Mouse (Mus musculus): Measurements from ENCODE around the gene Adipor2. TPM values are rescaled to one million over a fixed set of nuclear protein-coding genes. Genes with fewer than 3 reads are reported as not detected.
A peak's percentile ranks its signal among the peaks of the same experiment; 100 is the strongest.

The Adipor2 gene
- polyA plus RNA-seq, 2 experiments from 2014 or later: 10.1 to 11.5 TPM

DNA sequence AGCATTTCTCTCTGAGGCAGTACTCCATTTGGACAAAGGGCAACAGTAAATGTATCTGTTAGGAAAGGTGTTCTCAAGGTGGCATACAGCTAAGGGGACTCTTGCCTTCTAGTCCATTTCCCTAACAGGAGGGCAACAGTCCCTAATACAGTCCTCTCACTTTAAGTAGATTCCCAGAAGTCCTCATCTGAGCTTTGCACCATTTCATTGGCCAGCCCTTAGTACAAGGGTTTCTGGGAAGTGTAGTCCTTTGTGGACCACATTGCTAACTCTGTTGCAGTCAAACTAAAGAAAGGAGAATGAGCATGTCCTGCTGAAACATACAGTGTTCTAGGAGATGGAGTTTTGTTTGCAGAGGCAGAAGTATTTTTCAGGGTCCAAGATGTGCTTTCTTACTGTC, 76.1 kb downstream of the Adipor2 start:
- ATAC-seq: no peak

DNA sequence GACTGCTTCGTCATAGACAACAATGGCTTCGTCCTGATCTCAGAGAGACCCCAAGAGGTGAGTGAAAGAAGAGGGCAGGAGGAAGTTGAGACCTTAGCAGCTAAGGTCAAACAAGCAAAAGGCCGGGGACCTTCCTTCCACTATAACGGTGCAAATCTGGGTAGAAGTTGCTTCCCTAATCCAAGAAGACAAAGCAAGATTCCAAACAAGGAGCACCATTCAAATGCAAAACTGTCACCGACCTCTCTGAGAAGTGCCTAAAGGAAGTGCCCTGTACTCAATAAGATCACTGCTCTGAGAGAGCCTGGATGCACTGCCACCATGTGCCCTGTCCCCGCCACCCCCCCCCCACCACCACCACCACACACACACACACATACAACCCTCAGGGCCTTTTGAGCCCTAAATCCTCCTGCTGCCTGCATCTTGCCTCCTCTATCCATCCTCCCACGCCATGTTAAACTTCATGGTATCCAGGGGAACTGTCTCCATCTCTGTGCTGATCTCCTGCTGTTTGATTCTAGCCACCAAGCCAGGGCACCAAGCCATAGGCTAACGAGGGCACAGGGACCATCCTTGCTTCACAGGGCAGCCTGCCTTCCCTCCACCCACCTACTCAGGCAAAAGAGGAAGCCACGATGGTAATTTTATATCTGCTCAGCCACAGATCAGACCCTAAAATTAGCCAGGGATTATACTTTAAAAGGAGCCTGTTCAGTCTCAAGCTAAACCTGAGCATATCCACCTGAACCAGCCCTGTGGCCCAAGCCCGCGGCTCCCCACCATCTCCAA, 79.2 kb downstream of the Adipor2 start:
- no peak for ATAC-seq

DNA sequence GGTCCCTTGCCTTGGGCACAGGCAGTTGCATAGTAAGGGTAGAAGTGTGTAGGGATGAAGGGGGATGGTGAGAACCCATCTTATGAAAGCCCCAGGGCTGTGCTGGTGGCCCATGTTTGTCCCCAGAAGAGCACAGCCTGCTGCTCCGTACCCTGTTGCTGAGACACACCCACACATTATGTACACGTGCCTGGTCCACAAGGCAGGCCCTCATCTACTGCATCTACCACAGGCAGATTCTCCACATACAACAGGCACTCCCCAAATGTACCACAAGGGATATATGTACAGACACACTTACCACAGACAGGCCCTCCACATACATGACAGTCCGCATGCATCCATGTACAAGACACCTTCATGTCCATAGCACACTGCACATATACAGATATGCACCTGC, 80.2 kb downstream of the Adipor2 start:
- ATAC-seq: no peak

- ATAC-seq: peak; percentile 93
Measured at GRCm38 (mm10) chr6:119336124-119336523, 81.4 kb downstream of the Adipor2 start.

GRCm38 (mm10) chr6:119333831-119334230, 83.7 kb downstream of the Adipor2 start:
- no peak for ATAC-seq

DNA sequence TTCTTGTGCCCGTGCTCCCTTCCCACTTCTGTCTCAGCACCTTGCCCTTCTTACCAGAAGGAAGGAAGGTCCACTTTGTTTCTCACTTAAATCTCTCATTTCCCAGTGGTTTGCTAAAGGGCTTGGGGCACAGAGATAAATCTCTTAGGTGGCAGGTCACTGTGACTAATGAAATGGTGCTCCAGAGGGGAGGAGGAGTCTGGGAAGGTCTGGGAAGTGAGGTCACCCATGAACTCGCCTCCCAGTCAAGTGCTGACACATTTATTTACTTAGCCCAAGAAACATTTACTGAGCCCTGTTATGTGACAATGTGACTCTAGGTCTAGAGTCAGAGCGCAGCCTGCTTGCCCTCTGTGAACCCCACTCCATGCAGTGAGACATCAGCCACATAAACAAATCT, 84.3 kb downstream of the Adipor2 start:
- no peak for ATAC-seq

DNA sequence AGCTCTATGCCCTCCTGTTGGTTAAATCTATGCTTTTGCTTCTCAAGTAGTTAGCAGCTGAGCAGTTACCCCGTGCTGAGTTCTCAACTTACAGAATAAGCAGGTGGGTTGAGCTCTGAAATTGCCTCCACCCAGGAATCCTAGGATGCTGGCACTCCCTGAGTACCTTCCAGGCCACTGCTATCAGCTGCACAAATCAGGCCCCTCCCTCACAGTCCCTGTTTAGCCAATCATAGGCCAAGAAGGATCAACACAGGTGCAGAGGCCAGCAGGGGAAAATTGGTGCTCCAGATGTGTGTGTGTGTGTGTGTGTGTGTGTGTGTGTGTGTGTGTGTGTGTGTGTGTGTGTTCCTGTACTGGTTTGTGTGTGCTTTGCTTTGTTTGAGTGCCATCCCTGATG, 85.4 kb downstream of the Adipor2 start:
- no peak for ATAC-seq

- ATAC-seq: no peak
Measured at GRCm38 (mm10) chr6:119330506-119330905, 87.0 kb downstream of the Adipor2 start, which contains the start of gene Lrtm2. TSS of gene Lrtm2 (minus strand) at chr6:119330766.

DNA sequence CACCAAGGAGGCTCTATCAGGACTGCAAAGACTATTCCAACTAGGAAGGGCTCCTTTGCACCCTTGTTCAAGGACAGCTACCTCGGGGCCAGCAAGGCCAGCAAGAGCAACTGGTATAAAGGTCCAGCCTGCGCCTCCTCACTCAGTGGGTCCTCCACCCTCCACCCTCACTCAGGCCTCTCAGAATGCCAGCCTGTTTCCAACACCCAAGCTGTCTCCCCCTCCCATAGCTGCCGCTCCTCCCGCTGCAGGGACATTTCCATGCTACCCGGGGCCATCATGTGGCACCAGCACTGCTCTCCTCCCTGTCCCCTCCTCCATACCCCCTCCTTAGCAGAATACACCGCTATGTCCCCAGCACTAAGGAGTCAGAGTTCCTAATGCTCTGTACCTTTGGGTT, 87.6 kb downstream of the Adipor2 start:
- no peak for ATAC-seq

DNA sequence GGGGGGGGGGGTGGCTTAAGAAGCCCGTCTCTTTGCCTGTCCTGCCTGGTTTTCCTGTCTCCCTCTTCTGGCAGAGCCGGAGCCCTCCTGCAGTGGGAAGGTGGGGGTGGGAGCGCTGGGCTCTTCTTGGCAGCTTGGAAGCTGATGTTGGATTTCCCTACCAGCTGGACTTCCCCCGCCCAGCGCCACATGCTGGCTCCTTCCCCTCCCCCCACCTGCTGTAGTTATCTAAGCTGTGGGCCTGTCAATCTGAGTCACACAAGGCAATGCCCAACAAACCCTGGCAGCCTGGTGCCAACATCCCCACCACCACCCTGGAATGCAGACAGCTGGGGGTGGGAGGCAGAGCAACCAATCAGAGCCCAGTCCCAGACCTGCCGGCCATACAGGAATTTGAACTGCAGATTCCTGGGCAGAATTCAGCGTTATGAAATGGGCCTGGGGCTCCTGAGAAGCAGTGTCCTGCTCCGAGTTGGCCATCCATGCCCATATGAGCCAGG, 88.2 kb downstream of the Adipor2 start:
- ATAC-seq: no peak

- no peak for ATAC-seq
Measured at GRCm38 (mm10) chr6:119328521-119329115, 88.9 kb downstream of the Adipor2 start.

DNA sequence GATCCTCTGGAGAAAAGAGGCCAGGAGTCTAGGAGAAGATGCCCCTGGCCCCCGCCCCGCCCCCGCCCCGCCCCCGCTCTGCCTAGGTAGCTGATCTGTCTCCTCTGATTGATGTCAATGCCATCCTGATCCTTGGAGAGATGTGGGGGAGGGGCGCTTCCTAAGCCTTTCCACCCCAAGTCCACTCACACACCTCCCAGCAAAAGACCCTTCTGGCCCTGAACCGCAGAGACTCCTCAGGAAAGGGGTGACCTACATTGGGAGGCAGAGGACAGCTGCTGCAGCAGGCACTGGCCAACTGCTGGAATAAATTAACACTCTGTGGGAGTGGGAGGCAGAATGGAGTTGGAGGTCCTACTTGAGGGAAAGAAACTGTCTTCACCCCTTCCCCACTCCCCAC, 91.0 kb downstream of the Adipor2 start:
- ATAC-seq: no peak

DNA sequence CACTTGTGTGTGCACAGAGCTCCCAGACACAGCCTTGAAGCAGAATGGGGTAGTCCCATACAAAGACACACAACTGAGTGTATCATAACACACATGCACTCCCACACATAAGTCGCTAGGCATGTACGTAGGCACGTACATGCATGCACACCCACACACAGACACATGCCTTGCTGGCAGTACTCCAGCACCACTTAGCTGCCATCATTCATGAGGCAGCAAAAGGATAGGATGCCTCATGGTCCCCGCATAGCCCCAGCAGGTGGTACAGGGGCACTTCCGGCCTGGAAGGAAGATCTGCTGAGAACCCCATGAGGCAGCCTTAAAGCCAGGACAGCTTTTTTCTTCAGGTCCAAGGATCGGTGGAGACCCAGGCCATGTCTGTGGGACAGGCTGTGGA, 91.5 kb downstream of the Adipor2 start:
- no peak for ATAC-seq

- no peak for ATAC-seq
Measured at GRCm38 (mm10) chr6:119324776-119325175, 92.7 kb downstream of the Adipor2 start.

DNA sequence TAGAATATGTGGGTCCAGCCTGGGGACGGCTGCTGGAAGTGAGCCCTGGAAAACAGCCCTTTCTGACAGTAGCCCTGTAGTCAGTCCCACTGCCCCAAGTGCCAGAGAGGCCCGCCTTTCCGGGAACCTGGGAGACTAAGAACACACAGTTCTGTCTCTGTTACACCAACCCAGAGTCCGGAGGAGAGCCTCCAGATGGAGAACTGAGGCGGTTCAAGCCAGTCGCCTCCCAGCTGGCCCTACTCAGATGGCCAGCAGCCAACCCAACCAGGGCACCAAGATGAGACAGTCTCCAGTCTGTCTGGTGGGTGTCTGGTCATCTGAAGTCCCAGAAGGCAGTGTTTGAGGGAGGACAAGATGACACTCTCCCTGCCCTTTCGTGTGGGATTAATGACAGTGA, 95.8 kb downstream of the Adipor2 start:
- ATAC-seq: no peak

GRCm38 (mm10) chr6:119320481-119320880, 97.0 kb downstream of the Adipor2 start:
- ATAC-seq: no peak

DNA sequence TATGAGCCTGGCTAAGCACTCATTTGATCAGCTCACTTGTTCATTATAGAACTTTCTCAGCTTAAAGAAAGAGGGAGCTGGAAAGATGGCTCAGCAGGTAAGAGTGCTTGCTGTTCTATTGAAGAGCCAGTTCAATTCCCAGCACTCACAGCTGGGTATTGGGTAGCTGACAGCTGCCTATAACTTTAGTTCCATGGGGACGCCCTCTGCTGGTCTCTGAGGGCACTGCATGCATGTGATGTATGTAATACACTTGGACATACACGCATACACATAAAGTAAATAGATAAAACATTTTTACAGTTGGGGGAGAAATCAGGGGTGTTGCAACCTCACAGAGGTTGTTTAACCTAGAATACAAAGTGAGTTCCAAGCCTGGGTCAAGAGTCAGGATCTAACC, 98.1 kb downstream of the Adipor2 start:
- ATAC-seq: no peak

DNA sequence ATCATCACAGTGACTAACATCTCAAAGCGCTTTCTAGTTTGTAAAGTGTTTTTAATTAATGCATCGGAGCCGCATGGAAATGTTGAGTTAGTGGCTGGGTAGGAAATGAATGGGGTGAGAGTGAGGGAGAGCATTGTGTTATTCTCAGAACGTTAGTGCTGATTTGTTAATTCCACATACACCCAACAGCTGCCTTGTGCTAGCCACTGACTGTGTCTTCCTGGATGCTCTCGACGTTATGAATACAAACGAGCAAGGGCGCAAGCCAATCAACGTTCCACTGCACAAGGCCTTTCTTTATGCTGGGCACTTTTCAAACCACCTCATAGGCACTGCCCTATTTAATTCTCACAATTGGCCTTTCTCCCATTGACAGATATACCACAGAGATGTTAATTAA, 98.8 kb downstream of the Adipor2 start:
- no peak for ATAC-seq

GRCm38 (mm10) chr6:119314751-119315476, 102.6 kb downstream of the Adipor2 start:
- no peak for ATAC-seq

DNA sequence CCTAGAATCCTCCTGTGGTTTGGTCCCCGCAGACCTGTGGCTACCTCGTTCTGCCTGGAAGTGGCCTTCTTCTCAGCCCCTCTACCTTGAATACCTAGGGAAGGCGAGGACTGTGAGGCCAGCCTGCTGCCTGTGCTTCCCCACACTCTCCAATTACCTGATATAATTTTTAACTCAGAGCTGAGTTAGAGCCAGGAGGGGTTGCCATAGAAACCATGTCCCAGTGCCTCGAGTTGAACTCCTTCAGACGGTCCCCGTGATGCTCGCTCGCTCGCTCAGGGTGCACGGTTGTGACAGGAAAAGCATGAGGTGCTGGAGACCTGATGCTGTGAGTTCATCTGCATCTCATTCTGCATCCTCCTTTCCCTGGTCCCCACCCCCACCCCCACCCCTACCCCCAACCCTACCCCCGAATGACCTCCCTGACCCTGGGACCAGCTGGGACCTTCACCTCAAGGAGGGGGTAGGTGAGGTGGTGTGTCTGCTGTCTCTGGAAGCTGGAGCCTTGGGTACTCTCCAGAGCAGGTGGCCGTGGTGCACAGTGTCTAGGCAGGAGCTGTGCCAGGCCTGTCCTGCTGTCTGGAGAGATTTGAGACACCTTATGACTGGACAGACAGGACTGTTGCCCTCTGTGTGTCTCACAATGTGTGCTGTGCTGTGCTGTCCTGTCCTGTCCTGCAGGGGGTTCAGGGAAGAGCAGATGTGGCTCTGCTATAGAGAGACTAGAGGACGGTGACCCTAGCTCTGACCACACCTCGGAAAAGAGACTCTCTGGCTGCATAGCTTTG, 103.7 kb downstream of the Adipor2 start:
- ATAC-seq: no peak

DNA sequence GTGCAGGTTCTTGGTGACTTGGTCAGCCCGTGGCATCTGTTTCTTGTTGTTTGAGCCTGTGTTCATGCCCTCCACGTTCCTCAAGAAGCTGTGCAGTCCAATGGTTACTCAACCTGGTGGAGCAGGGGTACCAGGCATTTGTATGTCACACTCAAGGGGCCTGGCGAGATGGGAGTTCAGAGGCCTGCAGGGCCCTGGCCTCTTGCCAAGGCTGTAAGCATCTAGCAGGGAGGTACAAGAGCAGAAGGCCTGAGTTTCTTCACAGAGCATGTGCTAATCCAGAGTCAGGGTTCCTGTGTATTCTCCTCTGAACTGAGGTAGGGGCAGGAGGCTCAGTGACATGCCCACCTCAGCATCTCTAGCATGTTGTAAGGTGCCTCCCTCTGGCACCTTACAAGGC, 104.4 kb downstream of the Adipor2 start:
- no peak for ATAC-seq

GRCm38 (mm10) chr6:119312381-119312780, 105.1 kb downstream of the Adipor2 start:
- ATAC-seq: no peak

- ATAC-seq: no peak
Measured at GRCm38 (mm10) chr6:119310176-119310575, 107.3 kb downstream of the Adipor2 start.

Measured in activated CD4-positive, CD25-positive, alpha-beta regulatory T cell, adult 4 months (primary cell).